Mouse (Mus musculus): ENCODE measurements around the gene Pex13. TPM values are rescaled to one million over a fixed set of nuclear protein-coding genes. Genes with fewer than 3 reads are reported as not detected.
"Not testable (repeated sequence)": the region's sequence is repeated elsewhere in the genome, so short reads cannot be mapped to it uniquely, and the experiment has no call there.

The Pex13 gene
- polyA plus RNA-seq, 1 experiment from 2014 or later: 37.0 TPM

DNA sequence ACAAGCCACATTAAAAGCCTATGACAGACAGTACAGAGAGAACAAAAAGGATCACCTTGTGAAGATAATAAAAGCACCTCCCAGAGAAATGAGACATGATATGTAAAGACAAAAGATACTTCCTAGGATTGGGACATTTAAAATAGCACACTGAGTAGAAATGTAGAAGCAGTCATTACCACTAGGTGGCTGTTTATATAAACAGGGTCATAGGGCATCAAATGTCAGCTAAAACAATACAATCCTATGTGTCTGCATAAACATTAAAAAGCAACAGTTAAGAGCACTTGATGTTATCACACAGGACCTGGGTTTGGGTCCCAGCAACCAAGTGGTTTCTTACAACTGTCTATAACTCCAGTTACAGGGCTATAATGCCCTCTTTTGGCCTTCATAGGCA is 35.1 kb downstream of the Pex13 start:
- Histone ChIP-seq H3K27ac (ENCODE audit: low read depth, low read length) (no peak overlapping the region), H3K4me3 (ENCODE audit: low read depth, low read length) (no peak overlapping the region), H3K9ac (ENCODE audit: low read length) (no peak overlapping the region), H3K4me2 (ENCODE audit: low read length) (no peak overlapping the region), H3K9me3 (replicated peaks; ENCODE audit: control insufficient read depth, low read length) (no peaks in the 10 kb centered on the region), H3K4me1 (ENCODE audit: control insufficient read depth, insufficient read depth, low read length) (no peaks in the 10 kb centered on the region), H3K36me3 (ENCODE audit: control insufficient read depth, insufficient read depth, low read length) (peaks cover 13% of the 10 kb centered on the region), H3K27me3 (replicated peaks; ENCODE audit: control insufficient read depth, insufficient read depth, low read length) (no peaks in the 10 kb centered on the region)
- DNase-seq (ENCODE audit: low spot score) (no peak), ATAC-seq (no peak)

DNA sequence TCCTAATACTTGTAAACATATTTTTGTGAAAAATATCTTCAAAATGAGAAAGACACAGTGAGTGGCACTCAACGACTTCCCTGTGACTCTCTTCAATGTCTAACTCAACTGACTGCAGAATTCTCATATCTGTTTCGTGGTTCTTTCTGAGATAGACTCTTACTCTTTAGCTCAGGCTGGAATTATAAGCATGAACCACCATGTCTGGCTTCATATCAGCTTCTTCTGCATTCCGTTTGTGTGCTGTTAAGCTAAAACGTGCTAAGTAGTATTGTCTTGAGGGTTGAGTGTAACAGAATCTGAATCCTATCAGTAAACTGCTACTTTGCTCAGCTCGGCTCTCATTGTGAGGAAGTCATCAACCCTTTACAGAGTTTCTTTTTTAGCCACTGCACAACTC is 46.8 kb downstream of the Pex13 start:
- DNase-seq (ENCODE audit: low spot score) (no peak), ATAC-seq (no peak)
- 86% methylated on average over 5 of the region's 5 CpGs for WGBS
- Histone ChIP-seq H3K4me2 (ENCODE audit: low read length) (no peak overlapping the region), H3K4me3 (ENCODE audit: low read depth, low read length) (no peak overlapping the region), H3K9me3 (replicated peaks; ENCODE audit: control insufficient read depth, low read length) (no peaks in the 10 kb centered on the region), H3K9ac (ENCODE audit: low read length) (no peak overlapping the region), H3K27me3 (replicated peaks; ENCODE audit: control insufficient read depth, insufficient read depth, low read length) (no peaks in the 10 kb centered on the region), H3K36me3 (ENCODE audit: control insufficient read depth, insufficient read depth, low read length) (peaks cover 47% of the 10 kb centered on the region), H3K4me1 (ENCODE audit: control insufficient read depth, insufficient read depth, low read length) (no peaks in the 10 kb centered on the region), H3K27ac (ENCODE audit: low read depth, low read length) (no peak overlapping the region)

DNA sequence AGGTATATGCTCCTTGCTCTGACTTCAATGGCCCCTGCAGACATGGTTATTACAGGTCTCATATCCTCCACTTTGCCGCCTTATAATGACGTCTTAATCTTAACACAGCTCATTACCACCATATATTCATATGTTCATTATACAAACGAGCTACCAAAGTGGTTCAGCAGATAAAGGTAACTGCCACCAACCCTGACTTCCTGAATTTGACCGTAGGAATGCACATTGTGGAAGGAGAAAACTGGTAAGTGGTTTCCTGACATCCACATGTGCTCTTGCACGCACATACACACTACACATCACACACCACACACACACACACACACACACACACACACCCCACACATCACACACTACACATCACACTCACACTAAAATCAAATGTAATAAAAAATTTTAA is 51.2 kb downstream of the Pex13 start:
- no peak overlapping the region for H3K4me2 ChIP-seq (ENCODE audit: low read length)
- no peak overlapping the region for H3K4me3 ChIP-seq (ENCODE audit: low read depth, low read length)
- DNase-seq (ENCODE audit: low spot score): no peak
- H3K36me3 ChIP-seq (ENCODE audit: control insufficient read depth, insufficient read depth, low read length): peaks cover 42% of the 10 kb centered on the region
- H3K27me3 ChIP-seq (replicated peaks; ENCODE audit: control insufficient read depth, insufficient read depth, low read length): no peaks in the 10 kb centered on the region
- H3K4me1 ChIP-seq (ENCODE audit: control insufficient read depth, insufficient read depth, low read length): no peaks in the 10 kb centered on the region
- no peaks in the 10 kb centered on the region for H3K9me3 ChIP-seq (replicated peaks; ENCODE audit: control insufficient read depth, low read length)
- WGBS: 81% methylated on average over 5 of the region's 5 CpGs
- no peak overlapping the region for H3K9ac ChIP-seq (ENCODE audit: low read length)
- ATAC-seq: no peak
- no peak overlapping the region for H3K27ac ChIP-seq (ENCODE audit: low read depth, low read length)

DNA sequence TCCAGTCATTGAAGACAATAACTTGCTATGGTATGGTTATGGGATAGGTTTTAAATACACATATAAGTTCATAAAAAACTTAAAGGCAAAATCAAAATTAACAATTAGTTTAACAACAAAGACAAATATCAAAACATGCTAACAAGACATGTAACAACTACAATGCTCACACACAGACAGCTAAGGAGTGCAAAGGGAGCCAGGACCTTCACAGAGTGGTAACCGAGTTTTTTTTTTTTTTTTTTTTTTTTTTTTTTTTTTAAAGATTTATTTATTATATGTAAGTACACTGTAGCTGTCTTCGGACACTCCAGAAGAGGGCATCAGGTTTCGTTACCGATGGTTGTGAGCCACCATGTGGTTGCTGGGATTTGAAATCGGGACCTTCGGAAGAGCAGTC is 58.5 kb downstream of the Pex13 start:
- H3K4me3 ChIP-seq (ENCODE audit: low read depth, low read length); H3K9me3 ChIP-seq (replicated peaks; ENCODE audit: control insufficient read depth, low read length); H3K4me2 ChIP-seq (ENCODE audit: low read length); H3K4me1 ChIP-seq (ENCODE audit: control insufficient read depth, insufficient read depth, low read length); DNase-seq (ENCODE audit: low spot score); H3K27ac ChIP-seq (ENCODE audit: low read depth, low read length); H3K9ac ChIP-seq (ENCODE audit: low read length); ATAC-seq; H3K27me3 ChIP-seq (replicated peaks; ENCODE audit: control insufficient read depth, insufficient read depth, low read length): not testable (repeated sequence)
- WGBS: 90% methylated on average over 6 of the region's 6 CpGs
- H3K36me3 ChIP-seq (ENCODE audit: control insufficient read depth, insufficient read depth, low read length): peaks cover 50% of the 10 kb centered on the region

Other genes with a start within 250 kb of the Pex13 start
- 134 and 149 TPM in 2 replicates for gene Ahsa2, start 167.9 kb downstream of the Pex13 start, polyA plus RNA-seq (2014; fragmentation: Nextera tagmentation; extraction: Ambion mirVana)
- gene 1700093K21Rik, start 144.8 kb downstream of the Pex13 start, polyA plus RNA-seq (2014; fragmentation: Nextera tagmentation; extraction: Ambion mirVana): not detected in 2 replicates
- 140 and 171 TPM in 2 replicates for gene 0610010F05Rik, start 32.3 kb downstream of the Pex13 start, polyA plus RNA-seq (2014; fragmentation: Nextera tagmentation; extraction: Ambion mirVana)
- 13.4 and 14.7 TPM in 2 replicates for gene Pus10, start 285 bp downstream of the Pex13 start, polyA plus RNA-seq (2014; fragmentation: Nextera tagmentation; extraction: Ambion mirVana)
- 0.30 and 0.37 TPM in 2 replicates for gene Rel, start 105.0 kb upstream of the Pex13 start, polyA plus RNA-seq (2014; fragmentation: Nextera tagmentation; extraction: Ambion mirVana)
- gene Papolg, start 229.3 kb upstream of the Pex13 start, polyA plus RNA-seq (2014; fragmentation: Nextera tagmentation; extraction: Ambion mirVana): 28.9 and 31.6 TPM in 2 replicates